Mouse (Mus musculus) MN1 (cell line): ENCODE measurements around the gene Mtmr2.

Source experiments
- DNase-seq: peaks from one replicate; pipeline ENCODE4 v3.0.0-alpha.2; 2016; ENCODE audit warnings: low spot score

The Mtmr2 gene

GRCm38 (mm10) chr9:13807657-13808056, 59.4 kb downstream of the Mtmr2 start:
- DNase-seq: no peak

- DNase-seq: no peak
Observed at GRCm38 (mm10) chr9:13809937-13810336, 61.7 kb downstream of the Mtmr2 start.

GRCm38 (mm10) chr9:13818369-13818768, 70.2 kb downstream of the Mtmr2 start:
- DNase-seq: no peak

- DNase-seq: no peak
Observed at GRCm38 (mm10) chr9:13820774-13821173, 72.6 kb downstream of the Mtmr2 start.

GRCm38 (mm10) chr9:13825896-13826295, 77.7 kb downstream of the Mtmr2 start:
- no peak for DNase-seq

- peak; percentile 53 for DNase-seq
Observed at GRCm38 (mm10) chr9:13826391-13826805, 78.2 kb downstream of the Mtmr2 start.

- peak; percentile 96 for DNase-seq
Observed at GRCm38 (mm10) chr9:13826832-13827405, 78.7 kb downstream of the Mtmr2 start, which contains the start of gene Cep57. TSS of gene Cep57 (minus strand) at chr9:13827107.

- DNase-seq: peak; percentile 99
Observed at GRCm38 (mm10) chr9:13827406-13828086, 79.3 kb downstream of the Mtmr2 start, which contains the start of gene Fam76b. TSS of gene Fam76b (plus strand) at chr9:13827716.

GRCm38 (mm10) chr9:13828087-13828441, 79.9 kb downstream of the Mtmr2 start:
- peak; percentile 76 for DNase-seq

GRCm38 (mm10) chr9:13835256-13835655, 87.0 kb downstream of the Mtmr2 start:
- DNase-seq: no peak

GRCm38 (mm10) chr9:13836726-13837125, 88.5 kb downstream of the Mtmr2 start:
- DNase-seq: no peak

GRCm38 (mm10) chr9:13847591-13847990, 99.4 kb downstream of the Mtmr2 start:
- no peak for DNase-seq

- peak; percentile 46 for DNase-seq
Observed at GRCm38 (mm10) chr9:13848481-13849480, 100.6 kb downstream of the Mtmr2 start.

- DNase-seq: no peak
Observed at GRCm38 (mm10) chr9:13853876-13854275, 105.7 kb downstream of the Mtmr2 start.
